Mouse (Mus musculus) thymus, adult 2 months (tissue): ENCODE results near the gene Atp11c.

Source experiments
- CTCF ChIP-seq: fragments of 200-500 bp; IDR thresholded peaks from 2 replicates; pipeline ENCODE4 v1.5.1; 2012; ENCODE audit warnings: mild to moderate bottlenecking, control low read depth, low read length, moderate library complexity, borderline replicate concordance; ENCODE audit not compliant: control insufficient read depth, poor library complexity, insufficient read depth; ENCODE audit errors: extremely low read depth
- POLR2A ChIP-seq: fragments of 200-500 bp; IDR thresholded peaks from 2 replicates; pipeline ENCODE4 v1.6.1; 2012; ENCODE audit warnings: mild to moderate bottlenecking, low read length, control low read depth, moderate library complexity; ENCODE audit not compliant: control insufficient read depth, poor library complexity, insufficient read depth; ENCODE audit errors: extremely low read depth

GRCm38 (mm10) chrX:60348741-60349140 lies 243.8 kb downstream of the Atp11c start:
- TF ChIP-seq POLR2A (no peak), CTCF (no peak)
